Mouse (Mus musculus): ENCODE data around the gene Hdac4. TPM values are rescaled to one million over a fixed set of nuclear protein-coding genes. Genes with fewer than 3 reads are reported as not detected.

Gene Hdac4
- polyA plus RNA-seq, 1 experiment from 2014 or later = 23.9 TPM

- H3K4me2 ChIP-seq (ENCODE audit: low read depth, low read length) = no peak overlapping the region
- H3K9ac ChIP-seq (replicated peaks; ENCODE audit: low read length) = no peak overlapping the region
- ATAC-seq (replicated peaks; ENCODE audit: insufficient number of reproducible peaks, low FRiP score, low TSS enrichment, low read depth) (no peak), DNase-seq (ENCODE audit: low spot score) (no peak)
- no peaks in the 10 kb centered on the region for H3K9me3 ChIP-seq (replicated peaks; ENCODE audit: control insufficient read depth, low read length)
- no peak overlapping the region for H3K4me3 ChIP-seq (ENCODE audit: low read depth, low read length)
- WGBS = 86% methylated on average over 3 of the region's 3 CpGs
- H3K27ac ChIP-seq (replicated peaks; ENCODE audit: low read depth, low read length) = no peak overlapping the region
- no peaks in the 10 kb centered on the region for H3K4me1 ChIP-seq (ENCODE audit: control insufficient read depth, insufficient read depth, low read length)
- H3K36me3 ChIP-seq (replicated peaks; ENCODE audit: control insufficient read depth, insufficient read depth, low read depth, low read length) = no peaks in the 10 kb centered on the region; the same call in 1 of the 2 replicates
- H3K27me3 ChIP-seq (ENCODE audit: control insufficient read depth, insufficient read depth, low read length) = no peaks in the 10 kb centered on the region
These were observed 161.3 kb downstream of the Hdac4 start for GRCm38 (mm10) chr1:92034247-92034646.

- ATAC-seq (replicated peaks; ENCODE audit: insufficient number of reproducible peaks, low FRiP score, low TSS enrichment, low read depth) (no peak), DNase-seq (ENCODE audit: low spot score) (no peak)
- Histone ChIP-seq H3K4me3 (ENCODE audit: low read depth, low read length) (no peak overlapping the region), H3K36me3 (replicated peaks; ENCODE audit: control insufficient read depth, insufficient read depth, low read depth, low read length) (no peaks in the 10 kb centered on the region; the same call in 1 of the 2 replicates), H3K27ac (replicated peaks; ENCODE audit: low read depth, low read length) (no peak overlapping the region), H3K9me3 (replicated peaks; ENCODE audit: control insufficient read depth, low read length) (no peaks in the 10 kb centered on the region), H3K9ac (replicated peaks; ENCODE audit: low read length) (no peak overlapping the region), H3K27me3 (ENCODE audit: control insufficient read depth, insufficient read depth, low read length) (no peaks in the 10 kb centered on the region), H3K4me2 (ENCODE audit: low read depth, low read length) (no peak overlapping the region), H3K4me1 (ENCODE audit: control insufficient read depth, insufficient read depth, low read length) (no peaks in the 10 kb centered on the region)
- WGBS = 88% methylated on average over 7 of the region's 7 CpGs
These were observed 162.0 kb downstream of the Hdac4 start for GRCm38 (mm10) chr1:92033463-92033862.

- no peak overlapping the region for H3K4me3 ChIP-seq (ENCODE audit: low read depth, low read length)
- no peaks in the 10 kb centered on the region for H3K9me3 ChIP-seq (replicated peaks; ENCODE audit: control insufficient read depth, low read length)
- no peaks in the 10 kb centered on the region; the same call in none of the 2 replicates for H3K36me3 ChIP-seq (replicated peaks; ENCODE audit: control insufficient read depth, insufficient read depth, low read depth, low read length)
- no peak for ATAC-seq (replicated peaks; ENCODE audit: insufficient number of reproducible peaks, low FRiP score, low TSS enrichment, low read depth)
- H3K4me2 ChIP-seq (ENCODE audit: low read depth, low read length) = no peak overlapping the region
- 90% methylated on average over 6 of the region's 6 CpGs for WGBS
- H3K27ac ChIP-seq (replicated peaks; ENCODE audit: low read depth, low read length) = no peak overlapping the region
- no peak overlapping the region for H3K9ac ChIP-seq (replicated peaks; ENCODE audit: low read length)
- no peak for DNase-seq (ENCODE audit: low spot score)
- no peaks in the 10 kb centered on the region for H3K4me1 ChIP-seq (ENCODE audit: control insufficient read depth, insufficient read depth, low read length)
- H3K27me3 ChIP-seq (ENCODE audit: control insufficient read depth, insufficient read depth, low read length) = no peaks in the 10 kb centered on the region
These were observed 165.0 kb downstream of the Hdac4 start for GRCm38 (mm10) chr1:92030541-92030940.

GRCm38 (mm10) chr1:92028158-92028557 lies 167.3 kb downstream of the Hdac4 start:
- H3K4me2 ChIP-seq (ENCODE audit: low read depth, low read length) = no peak overlapping the region
- 95% methylated on average over 2 of the region's 2 CpGs for WGBS
- ATAC-seq (replicated peaks; ENCODE audit: insufficient number of reproducible peaks, low FRiP score, low TSS enrichment, low read depth) = no peak
- H3K36me3 ChIP-seq (replicated peaks; ENCODE audit: control insufficient read depth, insufficient read depth, low read depth, low read length) = no peaks in the 10 kb centered on the region; the same call in none of the 2 replicates
- H3K27ac ChIP-seq (replicated peaks; ENCODE audit: low read depth, low read length) = no peak overlapping the region
- no peaks in the 10 kb centered on the region for H3K4me1 ChIP-seq (ENCODE audit: control insufficient read depth, insufficient read depth, low read length)
- H3K9ac ChIP-seq (replicated peaks; ENCODE audit: low read length) = no peak overlapping the region
- H3K9me3 ChIP-seq (replicated peaks; ENCODE audit: control insufficient read depth, low read length) = no peaks in the 10 kb centered on the region
- H3K27me3 ChIP-seq (ENCODE audit: control insufficient read depth, insufficient read depth, low read length) = no peaks in the 10 kb centered on the region
- no peak overlapping the region for H3K4me3 ChIP-seq (ENCODE audit: low read depth, low read length)
- DNase-seq (ENCODE audit: low spot score) = no peak

- no peaks in the 10 kb centered on the region for H3K4me1 ChIP-seq (ENCODE audit: control insufficient read depth, insufficient read depth, low read length)
- no peak overlapping the region for H3K4me2 ChIP-seq (ENCODE audit: low read depth, low read length)
- no peak overlapping the region for H3K4me3 ChIP-seq (ENCODE audit: low read depth, low read length)
- 86% methylated on average over 3 of the region's 3 CpGs for WGBS
- H3K9me3 ChIP-seq (replicated peaks; ENCODE audit: control insufficient read depth, low read length) = no peaks in the 10 kb centered on the region
- DNase-seq (ENCODE audit: low spot score) = no peak
- no peak for ATAC-seq (replicated peaks; ENCODE audit: insufficient number of reproducible peaks, low FRiP score, low TSS enrichment, low read depth)
- H3K36me3 ChIP-seq (replicated peaks; ENCODE audit: control insufficient read depth, insufficient read depth, low read depth, low read length) = no peaks in the 10 kb centered on the region; the same call in none of the 2 replicates
- no peak overlapping the region for H3K27ac ChIP-seq (replicated peaks; ENCODE audit: low read depth, low read length)
- no peak overlapping the region for H3K9ac ChIP-seq (replicated peaks; ENCODE audit: low read length)
- H3K27me3 ChIP-seq (ENCODE audit: control insufficient read depth, insufficient read depth, low read length) = no peaks in the 10 kb centered on the region
These were observed 169.1 kb downstream of the Hdac4 start for GRCm38 (mm10) chr1:92026351-92026750.

GRCm38 (mm10) chr1:92023906-92024305 lies 171.6 kb downstream of the Hdac4 start:
- Histone ChIP-seq H3K4me3 (ENCODE audit: low read depth, low read length) (no peak overlapping the region), H3K9ac (replicated peaks; ENCODE audit: low read length) (no peak overlapping the region)

GRCm38 (mm10) chr1:92022009-92022408 lies 173.5 kb downstream of the Hdac4 start:
- Histone ChIP-seq H3K4me2 (ENCODE audit: low read depth, low read length) (no peak overlapping the region), H3K4me3 (ENCODE audit: low read depth, low read length) (no peak overlapping the region), H3K27ac (replicated peaks; ENCODE audit: low read depth, low read length) (no peak overlapping the region), H3K27me3 (ENCODE audit: control insufficient read depth, insufficient read depth, low read length) (no peaks in the 10 kb centered on the region), H3K4me1 (ENCODE audit: control insufficient read depth, insufficient read depth, low read length) (no peaks in the 10 kb centered on the region), H3K36me3 (replicated peaks; ENCODE audit: control insufficient read depth, insufficient read depth, low read depth, low read length) (no peaks in the 10 kb centered on the region), H3K9me3 (replicated peaks; ENCODE audit: control insufficient read depth, low read length) (no peaks in the 10 kb centered on the region), H3K9ac (replicated peaks; ENCODE audit: low read length) (no peak overlapping the region)
- no peak for DNase-seq (ENCODE audit: low spot score)
- WGBS = 94% methylated on average over 4 of the region's 4 CpGs
- no peak for ATAC-seq (replicated peaks; ENCODE audit: insufficient number of reproducible peaks, low FRiP score, low TSS enrichment, low read depth)

More at GRCm38 (mm10) chr1:92023906-92024305, 171.6 kb downstream of the Hdac4 start:
- no peak for ATAC-seq (replicated peaks; ENCODE audit: insufficient number of reproducible peaks, low FRiP score, low TSS enrichment, low read depth)
- no peak for DNase-seq (ENCODE audit: low spot score)
- Histone ChIP-seq H3K27me3 (ENCODE audit: control insufficient read depth, insufficient read depth, low read length) (no peaks in the 10 kb centered on the region), H3K9me3 (replicated peaks; ENCODE audit: control insufficient read depth, low read length) (no peaks in the 10 kb centered on the region), H3K36me3 (replicated peaks; ENCODE audit: control insufficient read depth, insufficient read depth, low read depth, low read length) (no peaks in the 10 kb centered on the region; the same call in 1 of the 2 replicates), H3K27ac (replicated peaks; ENCODE audit: low read depth, low read length) (no peak overlapping the region), H3K4me1 (ENCODE audit: control insufficient read depth, insufficient read depth, low read length) (no peaks in the 10 kb centered on the region), H3K4me2 (ENCODE audit: low read depth, low read length) (no peak overlapping the region)
- 88% methylated on average over 3 of the region's 3 CpGs for WGBS

- H3K36me3 ChIP-seq (replicated peaks; ENCODE audit: control insufficient read depth, insufficient read depth, low read depth, low read length) = no peaks in the 10 kb centered on the region
- ATAC-seq (replicated peaks; ENCODE audit: insufficient number of reproducible peaks, low FRiP score, low TSS enrichment, low read depth) (no peak), DNase-seq (ENCODE audit: low spot score) (no peak)
- no peak overlapping the region for H3K9ac ChIP-seq (replicated peaks; ENCODE audit: low read length)
- no peaks in the 10 kb centered on the region for H3K27me3 ChIP-seq (ENCODE audit: control insufficient read depth, insufficient read depth, low read length)
- H3K9me3 ChIP-seq (replicated peaks; ENCODE audit: control insufficient read depth, low read length) = no peaks in the 10 kb centered on the region
- no peak overlapping the region for H3K27ac ChIP-seq (replicated peaks; ENCODE audit: low read depth, low read length)
- WGBS = 74% methylated on average over 4 of the region's 4 CpGs
- no peaks in the 10 kb centered on the region for H3K4me1 ChIP-seq (ENCODE audit: control insufficient read depth, insufficient read depth, low read length)
- no peak overlapping the region for H3K4me3 ChIP-seq (ENCODE audit: low read depth, low read length)
- no peak overlapping the region for H3K4me2 ChIP-seq (ENCODE audit: low read depth, low read length)
These were observed 179.4 kb downstream of the Hdac4 start for GRCm38 (mm10) chr1:92015938-92016672.

Data from embryonic facial prominence, embryonic 11.5 days (tissue).